Mouse (Mus musculus) limb, embryonic 10.5 days (tissue): ENCODE measurements at regions not wholly inside any gene's neighbourhood (a gene's known extent, or its start where the extent isn't known, plus 50 kb on each side); places are given as distances from the start of the nearest gene placed in this dataset.

Experiments
- DNase-seq: peaks from one replicate; pipeline ENCODE4 v3.0.0-alpha.2; 2017; ENCODE audit warnings: low spot score
- H3K27ac ChIP-seq: fragments of 300-500 bp; sonication (generic); 2 replicates; pipeline ENCODE4 v1.5.1; 2016; ENCODE audit warnings: mild to moderate bottlenecking
- H3K27me3 ChIP-seq: fragments of 300-500 bp; sonication (generic); 2 replicates; pipeline ENCODE4 v1.6.1; 2016; ENCODE audit warnings: low read depth, mild to moderate bottlenecking; ENCODE audit not compliant: poor library complexity, severe bottlenecking
- H3K36me3 ChIP-seq: fragments of 300-500 bp; sonication (generic); 2 replicates; pipeline ENCODE4 v1.6.1; 2016; ENCODE audit warnings: mild to moderate bottlenecking, moderate library complexity
- H3K4me1 ChIP-seq: fragments of 300-500 bp; sonication (generic); 2 replicates; pipeline ENCODE4 v1.6.1; 2016
- H3K4me3 ChIP-seq: fragments of 300-500 bp; sonication (generic); 2 replicates; pipeline ENCODE4 v1.5.1; 2016; ENCODE audit warnings: mild to moderate bottlenecking, moderate library complexity
- H3K9me3 ChIP-seq: fragments of 300-500 bp; sonication (generic); replicated peaks from 2 replicates; pipeline ENCODE4 v1.6.1; 2016; ENCODE audit warnings: mild to moderate bottlenecking
- WGBS: fragments of 180-500 bp; shearing (Covaris S2); methylation state at CpG from one replicate; pipeline ENCODE4 v1.1.7; 2016; 5-methylcytosine and 5-hydroxymethylcytosine counted together

DNA sequence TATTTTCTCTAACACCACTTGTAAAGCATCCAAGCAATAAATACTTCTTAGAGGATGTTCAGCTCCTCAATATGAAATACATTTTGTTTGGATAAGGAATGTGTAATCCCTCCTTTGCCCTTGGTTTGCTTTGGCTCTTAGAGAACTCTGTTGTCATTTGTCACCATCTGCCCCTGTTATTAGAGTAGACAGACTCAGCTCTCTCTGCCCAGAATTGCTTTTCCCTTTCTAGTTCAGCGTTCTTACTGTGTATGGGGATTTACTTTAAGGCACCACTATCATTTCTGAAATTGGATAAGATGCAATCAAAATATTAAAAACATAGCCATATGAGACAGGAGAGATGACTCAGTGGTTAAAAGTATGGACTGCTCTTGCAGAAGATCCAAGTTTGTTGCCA, 101.5 kb upstream of the Ednra start:
- Histone ChIP-seq H3K9me3 (no peaks in the 10 kb centered on the region), H3K27ac (0 out of 2 replicates have a peak overlapping the region, but pooled peaks have one; percentile 38), H3K27me3 (no peaks in the 10 kb centered on the region), H3K36me3 (no peaks in the 10 kb centered on the region), H3K4me1 (peaks cover 47% of the 10 kb centered on the region), H3K4me3 (no peak overlapping the region)
- WGBS, result 82% methylated on average over 1 of the region's 1 CpGs
- DNase-seq, result no peak

DNA sequence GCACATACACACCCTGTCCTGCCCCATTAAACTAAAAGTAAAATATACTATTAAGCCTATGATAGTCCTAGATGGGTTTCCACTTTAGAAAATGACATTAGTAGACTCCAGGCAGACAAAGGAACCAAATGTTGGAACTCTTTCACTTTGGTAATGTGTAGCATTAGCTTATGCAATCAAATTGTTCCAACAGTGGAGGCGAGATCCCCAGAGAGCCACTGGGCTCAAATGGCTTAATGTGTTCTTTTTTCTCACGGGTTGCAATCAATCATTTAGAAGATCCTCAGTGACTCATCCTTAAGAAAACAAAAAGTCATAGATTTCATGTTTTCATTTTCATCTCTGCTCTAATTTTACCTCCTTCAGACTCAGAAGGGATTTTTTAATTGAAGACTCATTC, 102.0 kb upstream of the Ednra start:
- no peaks in the 10 kb centered on the region for H3K36me3 ChIP-seq
- H3K27me3 ChIP-seq, result no peaks in the 10 kb centered on the region
- H3K27ac ChIP-seq, result 0 out of 2 replicates have a peak overlapping the region, but pooled peaks have one; percentile 38
- no peak overlapping the region for H3K4me3 ChIP-seq
- peaks cover 50% of the 10 kb centered on the region for H3K4me1 ChIP-seq
- 75% methylated on average over 2 of the region's 2 CpGs for WGBS
- DNase-seq, result no peak
- H3K9me3 ChIP-seq, result no peaks in the 10 kb centered on the region

DNA sequence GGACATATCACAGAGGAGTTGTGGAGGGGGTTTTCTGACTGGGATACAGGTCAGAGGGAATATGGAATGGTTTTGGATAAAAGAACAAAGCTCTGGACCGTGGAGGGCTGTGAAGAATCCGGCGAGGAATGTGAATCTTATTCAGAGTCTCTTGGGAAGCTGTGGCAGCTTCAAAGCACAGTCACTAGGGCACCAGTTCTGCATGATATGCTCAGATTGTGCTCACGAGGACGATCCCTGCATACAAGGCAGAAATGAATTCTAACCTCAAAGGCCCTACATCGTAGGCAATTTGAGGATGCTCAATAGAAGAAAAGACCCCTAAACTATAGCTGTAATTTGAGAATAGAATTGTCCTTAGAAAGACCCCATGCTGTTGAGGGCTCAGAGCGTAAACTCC, 103.8 kb upstream of the Ednra start:
- H3K4me1 ChIP-seq, result peaks cover 60% of the 10 kb centered on the region
- H3K27me3 ChIP-seq, result no peaks in the 10 kb centered on the region
- H3K36me3 ChIP-seq, result no peaks in the 10 kb centered on the region
- WGBS, result 37% methylated on average over 7 of the region's 7 CpGs
- peak overlapping the region; percentile 88 for H3K27ac ChIP-seq
- no peak for DNase-seq
- H3K9me3 ChIP-seq, result no peaks in the 10 kb centered on the region
- H3K4me3 ChIP-seq, result no peak overlapping the region

DNA sequence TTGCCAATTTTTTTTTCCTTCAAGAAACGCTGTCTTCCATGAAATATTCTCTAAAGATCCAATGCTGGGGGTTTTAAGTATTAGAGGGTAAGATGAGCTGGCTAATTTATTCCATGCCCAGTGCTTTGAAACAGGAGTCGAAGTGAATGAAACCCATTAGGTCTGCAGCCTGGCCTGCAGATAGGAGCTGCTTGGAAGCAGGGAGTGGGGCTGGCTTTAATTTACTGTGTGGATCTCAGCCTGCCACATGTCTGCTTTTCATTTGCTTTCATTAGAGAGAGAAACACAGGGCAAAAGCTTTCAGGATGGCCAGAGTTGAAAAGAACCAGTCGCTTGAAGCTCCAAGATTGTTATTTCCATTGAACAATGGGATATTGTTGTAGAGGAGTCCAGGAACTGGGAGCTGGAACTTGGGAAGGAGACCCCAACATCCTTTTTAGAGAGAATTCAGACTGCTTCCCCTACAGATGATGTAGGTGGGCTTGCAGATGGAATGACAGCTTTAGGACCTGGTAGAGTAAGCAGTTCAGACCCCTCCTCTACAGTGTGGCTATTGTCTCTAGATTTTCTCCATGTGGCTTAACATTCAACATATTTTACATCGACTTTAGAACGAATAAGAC, 105.0 kb upstream of the Ednra start:
- peak overlapping the region; percentile 88 for H3K27ac ChIP-seq
- no peaks in the 10 kb centered on the region for H3K27me3 ChIP-seq
- H3K4me1 ChIP-seq, result peaks cover 66% of the 10 kb centered on the region
- no peaks in the 10 kb centered on the region for H3K9me3 ChIP-seq
- WGBS, result 19% methylated on average over 5 of the region's 5 CpGs
- peak overlapping the region; percentile 19; the same call in 1 of the 2 replicates for H3K4me3 ChIP-seq
- DNase-seq, result peak; percentile 76
- no peaks in the 10 kb centered on the region for H3K36me3 ChIP-seq

DNA sequence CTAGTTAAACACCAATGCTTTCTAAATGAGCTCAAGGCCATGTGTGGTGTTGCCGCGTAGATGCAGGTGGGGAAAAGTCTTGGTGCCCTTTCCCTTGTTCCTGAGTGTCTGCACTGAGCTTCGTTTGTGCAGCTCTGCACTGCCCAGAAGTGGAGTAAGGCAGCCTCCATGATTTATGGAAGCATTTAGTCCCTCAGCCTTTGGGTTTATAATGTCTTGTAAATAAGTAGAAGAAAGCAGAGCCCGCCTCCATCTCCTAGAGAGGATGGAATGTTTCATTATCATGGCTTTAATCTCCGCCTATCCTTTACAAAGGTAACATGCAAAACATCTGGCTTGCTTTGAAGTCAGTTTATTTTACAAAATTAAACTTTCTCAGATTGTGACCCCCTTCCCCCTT, 105.5 kb upstream of the Ednra start:
- WGBS, result 16% methylated on average over 5 of the region's 5 CpGs
- peaks cover 71% of the 10 kb centered on the region for H3K4me1 ChIP-seq

DNA sequence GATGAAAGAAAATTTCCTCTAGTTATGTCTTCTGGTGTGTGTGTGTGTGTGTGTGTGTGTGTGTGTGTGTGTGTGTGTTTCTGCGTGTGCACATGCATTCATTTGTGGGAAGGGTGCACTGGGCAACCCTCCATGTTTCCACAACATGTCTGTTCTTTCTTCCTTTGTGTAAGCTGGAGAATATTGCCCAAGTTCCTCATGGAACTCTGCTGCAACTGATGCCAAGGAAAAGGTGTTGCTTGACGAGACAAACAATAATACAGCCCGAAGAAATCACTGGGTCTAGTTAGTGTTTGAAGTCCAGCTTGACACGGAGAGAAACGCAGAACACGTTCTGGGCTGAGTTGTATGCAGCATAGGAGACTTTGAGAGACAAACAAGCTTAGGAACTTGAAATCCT, 110.0 kb upstream of the Ednra start:
- WGBS, result 61% methylated on average over 6 of the region's 6 CpGs
- peaks cover 51% of the 10 kb centered on the region for H3K4me1 ChIP-seq
- no peaks in the 10 kb centered on the region for H3K9me3 ChIP-seq
- H3K36me3 ChIP-seq, result no peaks in the 10 kb centered on the region
- DNase-seq, result no peak
- H3K4me3 ChIP-seq, result no peak overlapping the region
- H3K27ac ChIP-seq, result peak overlapping the region; percentile 73
- H3K27me3 ChIP-seq, result no peaks in the 10 kb centered on the region

More for the DNA sequence above, 105.5 kb upstream of the Ednra start:
- Histone ChIP-seq H3K27ac (peak overlapping the region; percentile 88), H3K4me3 (peak overlapping the region; percentile 19; the same call in 1 of the 2 replicates), H3K9me3 (no peaks in the 10 kb centered on the region), H3K36me3 (no peaks in the 10 kb centered on the region), H3K27me3 (no peaks in the 10 kb centered on the region)
- DNase-seq, result peak; percentile 58

DNA sequence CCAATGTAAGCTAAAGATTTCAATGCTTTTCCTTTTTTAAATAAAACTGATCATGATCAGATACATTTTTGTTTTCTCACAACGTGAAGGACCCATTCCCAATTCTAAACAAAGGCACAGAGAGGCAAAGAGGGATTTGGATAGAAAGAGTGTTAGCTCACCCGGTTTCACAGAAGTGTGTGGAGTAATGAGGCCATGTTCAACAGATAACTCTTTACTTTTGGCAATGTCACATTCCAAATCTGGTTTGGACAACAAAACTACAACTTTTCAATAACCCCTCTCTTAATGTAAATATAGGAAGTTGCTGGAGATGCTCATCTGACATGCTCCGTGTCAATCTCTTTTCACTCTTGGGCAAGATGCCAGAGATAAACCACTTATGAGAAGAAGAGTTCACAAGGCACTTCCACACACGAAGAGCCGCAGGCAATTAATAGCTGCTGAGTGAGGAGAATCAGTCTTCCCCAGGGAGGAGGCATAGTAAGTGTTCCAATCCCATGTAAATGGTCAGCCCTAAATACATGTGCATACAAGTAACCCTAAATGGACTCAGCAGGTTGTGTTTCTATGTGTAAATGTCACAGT, 112.7 kb upstream of the Ednra start:
- DNase-seq, result peak; percentile 5
- H3K27ac ChIP-seq, result no peak overlapping the region
- peaks cover 31% of the 10 kb centered on the region for H3K4me1 ChIP-seq
- no peaks in the 10 kb centered on the region for H3K9me3 ChIP-seq
- H3K36me3 ChIP-seq, result no peaks in the 10 kb centered on the region
- H3K4me3 ChIP-seq, result no peak overlapping the region
- WGBS, result 86% methylated on average over 5 of the region's 5 CpGs
- H3K27me3 ChIP-seq, result no peaks in the 10 kb centered on the region

DNA sequence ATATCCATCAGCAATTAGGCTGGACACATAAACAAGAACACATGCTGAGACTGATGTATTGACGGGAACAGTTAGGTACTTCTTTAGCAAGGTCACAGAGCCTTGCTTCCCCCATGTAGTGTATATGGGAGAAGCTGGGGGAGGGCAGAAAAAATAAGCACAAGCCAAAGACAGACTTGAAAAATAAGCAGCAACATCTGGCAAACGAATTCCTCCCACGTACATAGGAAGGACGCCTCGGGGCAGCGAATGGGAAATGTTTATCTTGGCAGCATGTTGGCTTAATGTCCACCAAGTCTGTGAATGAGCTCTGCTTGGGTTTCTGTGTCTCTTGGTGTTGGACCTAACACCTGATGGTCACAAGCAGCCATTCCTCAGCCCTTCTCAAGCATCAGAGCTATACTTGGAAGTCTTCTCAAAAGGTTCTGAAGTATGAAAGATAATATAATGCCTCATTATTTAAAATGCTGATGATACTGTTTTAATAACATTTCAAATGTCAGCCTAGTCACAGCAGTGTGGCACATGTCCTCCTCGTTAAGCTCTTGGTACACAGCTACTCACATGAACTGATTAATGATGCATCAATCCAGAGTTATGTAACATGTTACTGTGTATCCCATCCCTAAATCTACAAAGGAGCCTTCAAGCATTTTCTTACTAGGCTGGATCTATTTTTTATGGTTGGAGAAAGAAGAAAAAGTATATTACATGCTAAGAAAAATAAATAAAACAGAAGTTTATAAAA, 118.3 kb upstream of the Ednra start:
- Histone ChIP-seq H3K27me3 (no peaks in the 10 kb centered on the region), H3K36me3 (no peaks in the 10 kb centered on the region), H3K9me3 (no peaks in the 10 kb centered on the region), H3K4me3 (no peak overlapping the region), H3K4me1 (peaks cover 10% of the 10 kb centered on the region), H3K27ac (0 out of 2 replicates have a peak overlapping the region, but pooled peaks have one; percentile 2)
- 44% methylated on average over 7 of the region's 7 CpGs for WGBS
- no peak for DNase-seq

DNA sequence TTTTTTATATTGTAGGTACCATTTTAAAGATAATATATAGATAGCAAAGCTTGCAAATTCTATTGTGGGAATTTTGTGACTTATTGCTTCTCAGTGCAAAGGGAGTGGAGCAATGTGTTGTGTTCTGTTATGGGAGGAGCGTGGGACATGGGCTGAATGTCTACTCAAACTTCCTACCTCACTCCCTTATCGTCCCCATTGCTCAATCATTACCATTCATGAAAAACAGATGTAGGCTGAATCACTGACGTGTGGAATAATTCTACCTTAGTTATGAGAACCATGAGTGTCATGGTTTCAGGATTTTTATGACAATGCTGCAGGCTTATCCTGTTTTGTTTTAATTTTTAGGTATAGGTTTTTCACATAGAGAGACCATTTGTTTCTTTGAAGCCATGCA, 119.0 kb upstream of the Ednra start:
- no peak for DNase-seq
- Histone ChIP-seq H3K4me1 (peaks cover 10% of the 10 kb centered on the region), H3K36me3 (no peaks in the 10 kb centered on the region), H3K9me3 (no peaks in the 10 kb centered on the region), H3K27me3 (no peaks in the 10 kb centered on the region), H3K4me3 (no peak overlapping the region), H3K27ac (0 out of 2 replicates have a peak overlapping the region, but pooled peaks have one; percentile 30)
- 48% methylated on average over 3 of the region's 3 CpGs for WGBS

DNA sequence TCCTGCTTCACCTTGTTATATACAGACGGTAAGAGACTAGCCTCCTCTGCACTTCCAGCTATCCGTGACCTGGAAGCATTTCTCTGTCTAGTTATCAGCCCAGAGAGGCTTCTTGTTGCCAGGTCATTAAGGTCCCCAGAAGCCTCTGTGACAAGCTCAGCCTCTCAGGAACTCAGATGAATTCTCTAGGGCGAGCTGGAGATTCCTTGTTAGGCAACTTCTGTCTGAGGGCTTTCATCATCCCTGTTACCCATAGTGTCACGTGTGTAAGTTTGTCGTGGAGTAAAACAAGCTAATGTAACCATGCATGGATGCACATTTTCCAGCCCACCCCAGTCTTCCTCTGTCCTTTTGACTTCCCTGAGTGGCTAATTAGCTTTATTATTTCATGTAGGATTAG, 126.3 kb upstream of the Ednra start:
- peaks cover 4% of the 10 kb centered on the region; the same call in 1 of the 2 replicates for H3K36me3 ChIP-seq
- no peaks in the 10 kb centered on the region for H3K27me3 ChIP-seq
- H3K27ac ChIP-seq, result no peak overlapping the region
- WGBS, result 85% methylated on average over 5 of the region's 5 CpGs
- H3K4me3 ChIP-seq, result no peak overlapping the region
- no peak for DNase-seq
- no peaks in the 10 kb centered on the region for H3K9me3 ChIP-seq
- peaks cover 9% of the 10 kb centered on the region for H3K4me1 ChIP-seq

DNA sequence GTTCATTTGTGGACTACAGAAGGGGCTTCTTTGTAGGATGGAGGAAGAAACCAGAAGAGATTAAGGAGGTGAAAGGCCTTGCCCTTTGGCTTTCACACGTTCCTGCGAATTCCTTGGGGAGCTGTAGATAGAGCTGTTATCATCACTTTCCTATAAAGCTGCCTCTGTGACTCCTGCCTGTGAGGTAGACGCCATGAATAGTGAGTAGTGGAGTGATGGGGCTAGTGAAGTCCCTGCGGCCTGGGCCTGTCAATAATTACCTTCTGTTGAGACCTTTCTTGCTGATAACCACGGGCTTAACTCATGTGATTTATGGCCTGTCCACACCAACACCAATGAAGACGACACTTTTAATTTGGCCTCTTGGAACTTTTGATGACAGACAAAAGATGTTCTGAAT, 146.0 kb upstream of the Ednra start:
- no peaks in the 10 kb centered on the region for H3K9me3 ChIP-seq
- H3K27me3 ChIP-seq, result no peaks in the 10 kb centered on the region
- DNase-seq, result no peak
- H3K27ac ChIP-seq, result no peak overlapping the region
- H3K4me1 ChIP-seq, result 0 out of 2 replicates have a peak, but pooled peaks cover 3% of the 10 kb centered on the region
- WGBS, result 8% methylated on average over 6 of the region's 6 CpGs
- no peak overlapping the region for H3K4me3 ChIP-seq
- no peaks in the 10 kb centered on the region for H3K36me3 ChIP-seq

DNA sequence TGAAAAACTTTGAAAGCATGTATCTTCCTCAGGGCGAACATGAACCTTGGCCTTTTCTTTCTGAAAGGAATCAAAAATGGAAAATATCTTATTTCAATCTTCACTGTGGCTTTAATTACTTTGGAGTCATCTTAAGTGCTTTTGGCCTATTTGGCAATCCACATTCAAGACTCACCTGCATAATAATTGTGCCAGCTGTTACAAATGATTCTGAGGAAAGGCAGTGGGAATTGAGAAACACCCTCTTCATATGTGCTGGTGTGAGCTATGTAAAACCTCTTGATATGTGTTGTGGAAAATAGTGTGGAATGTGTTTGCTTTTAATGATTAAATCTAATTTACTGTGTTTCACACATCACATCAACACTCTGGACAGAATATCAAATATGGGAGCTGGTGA, 148.5 kb upstream of the Ednra start:
- no peaks in the 10 kb centered on the region for H3K36me3 ChIP-seq
- H3K27me3 ChIP-seq, result no peaks in the 10 kb centered on the region
- H3K4me1 ChIP-seq, result 0 out of 2 replicates have a peak, but pooled peaks cover 3% of the 10 kb centered on the region
- H3K27ac ChIP-seq, result no peak overlapping the region
- DNase-seq, result no peak
- no peak overlapping the region for H3K4me3 ChIP-seq
- 93% methylated on average over 1 of the region's 1 CpGs for WGBS
- H3K9me3 ChIP-seq, result no peaks in the 10 kb centered on the region

DNA sequence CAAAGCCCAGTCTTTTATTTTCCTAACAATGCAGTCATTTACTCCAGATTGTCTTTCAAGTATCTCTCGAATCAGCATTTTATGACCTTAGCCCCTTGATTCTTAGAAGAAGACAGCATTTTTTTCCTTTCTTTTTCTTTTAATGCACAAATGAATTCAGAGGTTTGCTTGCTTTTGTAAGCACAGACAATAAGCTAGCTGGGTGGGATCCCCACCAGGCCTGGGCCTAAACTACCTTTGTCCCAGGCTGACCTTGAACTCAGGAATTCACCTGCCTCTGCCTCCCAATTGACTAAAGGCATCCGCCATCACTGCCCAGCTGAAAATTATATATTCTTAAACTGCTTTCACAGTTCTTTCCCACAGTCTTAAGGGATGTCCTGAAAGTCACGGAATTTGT, 195.5 kb upstream of the Ednra start:
- no peaks in the 10 kb centered on the region for H3K36me3 ChIP-seq
- 93% methylated on average over 3 of the region's 3 CpGs for WGBS
- no peaks in the 10 kb centered on the region for H3K27me3 ChIP-seq
- no peaks in the 10 kb centered on the region; the same call in none of the 2 replicates for H3K9me3 ChIP-seq
- H3K4me3 ChIP-seq, result no peak overlapping the region
- no peak for DNase-seq
- H3K27ac ChIP-seq, result no peak overlapping the region
- no peaks in the 10 kb centered on the region for H3K4me1 ChIP-seq
